Mouse (Mus musculus): ENCODE measurements at regions not wholly inside any gene's neighbourhood (a gene's known extent, or its start where the extent isn't known, plus 50 kb on each side); places are given as distances from the start of the nearest gene placed in this dataset.

DNA sequence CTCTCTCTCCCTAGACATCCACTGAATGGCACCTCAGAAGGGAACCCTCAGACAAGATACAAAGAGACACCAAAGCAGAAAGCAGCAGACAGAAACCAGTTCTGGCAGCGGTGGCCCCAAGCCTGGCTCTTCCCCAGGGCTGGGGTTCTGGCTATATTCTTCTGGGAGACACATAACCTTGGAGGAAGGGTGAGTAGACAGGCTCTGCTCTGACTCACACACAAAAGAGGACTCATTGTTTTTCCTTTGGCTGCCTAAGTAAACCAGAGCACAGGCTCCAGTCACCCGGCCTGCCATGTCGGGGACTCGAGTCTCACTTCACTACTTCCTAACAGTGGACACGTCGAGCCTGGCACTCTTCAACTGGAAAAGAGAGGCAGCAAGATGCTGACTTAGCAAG lies 55.8 kb upstream of the Arntl start:
- TF ChIP-seq MAX (IDR thresholded peaks at IDR 0.05; ENCODE audit: low read depth) (no peak), POLR2A (IDR thresholded peaks at IDR 0.05; ENCODE audit: insufficient read length, low read depth) (peak; percentile 30), USF1 (IDR thresholded peaks at IDR 0.05; ENCODE audit: low read depth) (no peak), POLR2AphosphoS2 (IDR thresholded peaks at IDR 0.05; ENCODE audit: insufficient read length, low read depth) (no peak), E2F4 (IDR thresholded peaks at IDR 0.05; ENCODE audit: insufficient read depth) (no peak), MYOG (IDR thresholded peaks at IDR 0.05; ENCODE audit: control insufficient read depth in 1 of 3, insufficient read depth in 1 of 3, insufficient read length in 2 of 3, low read depth in 2 of 3) (no peak), CEBPB (IDR thresholded peaks at IDR 0.05; ENCODE audit: insufficient read depth, poor library complexity, severe bottlenecking) (no peak), REST (IDR thresholded peaks at IDR 0.05; ENCODE audit: insufficient read depth, insufficient read length) (no peak), SRF (IDR thresholded peaks at IDR 0.05; ENCODE audit: control insufficient read depth, insufficient read length, low read depth) (no peak), TCF3 (IDR thresholded peaks at IDR 0.05; ENCODE audit: insufficient read length, low read depth) (no peak)
